Mouse (Mus musculus) embryonic facial prominence, embryonic 12.5 days (tissue): ENCODE results near the gene Usp2. TPM values are rescaled to one million over a fixed set of nuclear protein-coding genes. Genes with fewer than 3 reads are reported as not detected.

Experiments used
- ATAC-seq: fragments of 200-750 bp; cut with Nextera tagmentation; 2 replicates; pipeline ENCODE4 v1.8.0; 2017; ENCODE audit not compliant: insufficient number of reproducible peaks, insufficient read depth, low FRiP score, low TSS enrichment
- H3K27ac ChIP-seq: fragments of 300-500 bp; sonication (generic); 2 replicates; pipeline ENCODE4 v1.5.1; 2016; ENCODE audit warnings: mild to moderate bottlenecking
- H3K27me3 ChIP-seq: fragments of 300-500 bp; sonication (generic); 2 replicates; pipeline ENCODE4 v1.6.1; 2016; ENCODE audit warnings: mild to moderate bottlenecking, moderate library complexity
- H3K36me3 ChIP-seq: fragments of 300-500 bp; sonication (generic); 2 replicates; pipeline ENCODE4 v1.6.1; 2016; ENCODE audit warnings: mild to moderate bottlenecking
- H3K4me1 ChIP-seq: fragments of 300-500 bp; sonication (generic); 2 replicates; pipeline ENCODE4 v1.6.1; 2016
- H3K4me2 ChIP-seq: fragments of 300-500 bp; sonication (generic); replicated peaks from 2 replicates; pipeline ENCODE4 v1.6.1; 2016; ENCODE audit warnings: mild to moderate bottlenecking, moderate library complexity
- H3K4me3 ChIP-seq: fragments of 300-500 bp; sonication (generic); 2 replicates; pipeline ENCODE4 v1.5.1; 2016; ENCODE audit warnings: mild to moderate bottlenecking
- H3K9ac ChIP-seq: fragments of 300-500 bp; sonication (generic); 2 replicates; pipeline ENCODE4 v1.6.1; 2016; ENCODE audit warnings: mild to moderate bottlenecking, moderate library complexity
- H3K9me3 ChIP-seq: fragments of 300-500 bp; sonication (generic); 2 replicates; pipeline ENCODE4 v1.6.1; 2016; ENCODE audit warnings: mild to moderate bottlenecking, moderate library complexity
- WGBS: fragments of 180-500 bp; shearing (Covaris S2); methylation state at CpG from one replicate; pipeline ENCODE4 v1.1.7; 2016; 5-methylcytosine and 5-hydroxymethylcytosine counted together
- polyA plus RNA-seq: library from polyadenylated mRNA; unstranded; fragments of >200 nt; fragmentation: Nextera tagmentation; extraction: Ambion mirVana; gene quantifications from 2 replicates; pipeline ENCODE4 v1.2.1, GENCODE M21; 2016

The Usp2 gene
- polyA plus RNA-seq, 1 experiment from 2014 or later = 8.8 TPM

- Histone ChIP-seq H3K27me3 (peaks cover 10% of the 10 kb centered on the region), H3K4me3 (no peak overlapping the region), H3K36me3 (no peaks in the 10 kb centered on the region), H3K9me3 (no peaks in the 10 kb centered on the region), H3K4me2 (no peak overlapping the region), H3K4me1 (no peaks in the 10 kb centered on the region), H3K9ac (no peak overlapping the region), H3K27ac (no peak overlapping the region)
- 91% methylated on average over 5 of the region's 5 CpGs for WGBS
- ATAC-seq = no peak
Observed at GRCm38 (mm10) chr9:44037106-44037505, 29.7 kb upstream of the Usp2 start.

- WGBS = 67% methylated on average over 7 of the region's 7 CpGs
- H3K9ac ChIP-seq = no peak overlapping the region
Observed at GRCm38 (mm10) chr9:44041511-44042395, 25.1 kb upstream of the Usp2 start.

GRCm38 (mm10) chr9:44042396-44042680 lies 24.5 kb upstream of the Usp2 start:
- WGBS = 71% methylated on average over 1 of the region's 1 CpGs

More at GRCm38 (mm10) chr9:44041511-44042395, 25.1 kb upstream of the Usp2 start:
- no peaks in the 10 kb centered on the region for H3K36me3 ChIP-seq
- no peak overlapping the region for H3K4me3 ChIP-seq
- H3K27me3 ChIP-seq = peaks cover 47% of the 10 kb centered on the region
- peaks cover 11% of the 10 kb centered on the region; the same call in 1 of the 2 replicates for H3K4me1 ChIP-seq
- no peak for ATAC-seq
- H3K9me3 ChIP-seq = no peaks in the 10 kb centered on the region
- H3K27ac ChIP-seq = no peak overlapping the region
- no peak overlapping the region for H3K4me2 ChIP-seq

GRCm38 (mm10) chr9:44042836-44043707 lies 23.7 kb upstream of the Usp2 start, which contains the start of gene Thy1:
Gene Thy1, plus strand, starts transcription at chr9:44043384.
- under 1% methylated on average over 30 of the region's 30 CpGs for WGBS
- Histone ChIP-seq H3K9ac (peak within 1 kb of the TSS; percentile 30; the same call in 1 of the 2 replicates), H3K4me1 (peaks cover 22% of the 10 kb centered on the region), H3K4me2 (peak within 1 kb of the TSS; percentile 55), H3K36me3 (no peaks in the 10 kb centered on the region), H3K27me3 (peaks cover 47% of the 10 kb centered on the region), H3K27ac (no peak within 1 kb of the TSS), H3K9me3 (no peaks in the 10 kb centered on the region), H3K4me3 (peak within 1 kb of the TSS; percentile 39)
- no peak for ATAC-seq

More at GRCm38 (mm10) chr9:44042396-44042680, 24.5 kb upstream of the Usp2 start:
- Histone ChIP-seq H3K4me1 (peaks cover 15% of the 10 kb centered on the region), H3K27me3 (peaks cover 47% of the 10 kb centered on the region), H3K27ac (no peak overlapping the region), H3K9ac (no peak overlapping the region), H3K4me2 (no peak overlapping the region), H3K36me3 (no peaks in the 10 kb centered on the region), H3K4me3 (no peak overlapping the region), H3K9me3 (no peaks in the 10 kb centered on the region)
- ATAC-seq = no peak

GRCm38 (mm10) chr9:44043708-44044425 lies 23.0 kb upstream of the Usp2 start:
- no peak for ATAC-seq
- Histone ChIP-seq H3K4me3 (peak overlapping the region; percentile 39), H3K4me2 (peak overlapping the region; percentile 55), H3K36me3 (no peaks in the 10 kb centered on the region), H3K27me3 (peaks cover 47% of the 10 kb centered on the region), H3K27ac (no peak overlapping the region), H3K9me3 (no peaks in the 10 kb centered on the region), H3K9ac (peak overlapping the region; percentile 30; the same call in 1 of the 2 replicates), H3K4me1 (peaks cover 25% of the 10 kb centered on the region)
- 2% methylated on average over 22 of the region's 23 CpGs for WGBS

- H3K27ac ChIP-seq = no peak overlapping the region
- peak overlapping the region; percentile 55; the same call in 1 of the 2 replicates for H3K4me2 ChIP-seq
- H3K36me3 ChIP-seq = no peaks in the 10 kb centered on the region
- no peak for ATAC-seq
- 42% methylated on average over 14 of the region's 14 CpGs for WGBS
- no peaks in the 10 kb centered on the region for H3K9me3 ChIP-seq
- peaks cover 25% of the 10 kb centered on the region for H3K4me1 ChIP-seq
- H3K27me3 ChIP-seq = peaks cover 47% of the 10 kb centered on the region
- H3K4me3 ChIP-seq = no peak overlapping the region
- H3K9ac ChIP-seq = no peak overlapping the region
Observed at GRCm38 (mm10) chr9:44044426-44045157, 22.2 kb upstream of the Usp2 start.

- no peak for ATAC-seq
- H3K27me3 ChIP-seq = peaks cover 47% of the 10 kb centered on the region
- WGBS = 50% methylated on average over 3 of the region's 3 CpGs
- H3K9ac ChIP-seq = no peak overlapping the region
- H3K9me3 ChIP-seq = no peaks in the 10 kb centered on the region
- no peak overlapping the region for H3K4me3 ChIP-seq
- no peak overlapping the region for H3K27ac ChIP-seq
- H3K4me2 ChIP-seq = no peak overlapping the region
- H3K36me3 ChIP-seq = no peaks in the 10 kb centered on the region
- H3K4me1 ChIP-seq = peaks cover 25% of the 10 kb centered on the region
Observed at GRCm38 (mm10) chr9:44045158-44045883, 21.5 kb upstream of the Usp2 start.

GRCm38 (mm10) chr9:44045884-44046272 lies 20.9 kb upstream of the Usp2 start:
- Histone ChIP-seq H3K36me3 (no peaks in the 10 kb centered on the region), H3K4me1 (peaks cover 25% of the 10 kb centered on the region), H3K9ac (no peak overlapping the region), H3K27ac (no peak overlapping the region), H3K4me3 (no peak overlapping the region), H3K4me2 (no peak overlapping the region), H3K9me3 (no peaks in the 10 kb centered on the region), H3K27me3 (peaks cover 47% of the 10 kb centered on the region)
- ATAC-seq = no peak
- WGBS = 84% methylated on average over 5 of the region's 5 CpGs

GRCm38 (mm10) chr9:44046426-44046825 lies 20.4 kb upstream of the Usp2 start:
- H3K27me3 ChIP-seq = peaks cover 44% of the 10 kb centered on the region
- H3K9me3 ChIP-seq = no peaks in the 10 kb centered on the region
- no peak overlapping the region for H3K9ac ChIP-seq
- H3K36me3 ChIP-seq = no peaks in the 10 kb centered on the region
- no peak overlapping the region for H3K27ac ChIP-seq
- peaks cover 25% of the 10 kb centered on the region for H3K4me1 ChIP-seq
- WGBS = 88% methylated on average over 12 of the region's 12 CpGs
- no peak overlapping the region for H3K4me3 ChIP-seq
- no peak overlapping the region for H3K4me2 ChIP-seq
- no peak for ATAC-seq

- Histone ChIP-seq H3K27me3 (peaks cover 37% of the 10 kb centered on the region), H3K4me3 (no peak overlapping the region), H3K27ac (no peak overlapping the region), H3K9me3 (no peaks in the 10 kb centered on the region), H3K4me2 (no peak overlapping the region), H3K4me1 (peaks cover 25% of the 10 kb centered on the region), H3K9ac (no peak overlapping the region), H3K36me3 (no peaks in the 10 kb centered on the region)
- no peak for ATAC-seq
- 56% methylated on average over 6 of the region's 6 CpGs for WGBS
Observed at GRCm38 (mm10) chr9:44047071-44047470, 19.8 kb upstream of the Usp2 start.
